Mouse (Mus musculus) lung, postnatal 0 days (tissue): ENCODE measurements around the gene Cep78.

Source experiments
- CTCF ChIP-seq: IDR thresholded peaks from 2 replicates; pipeline ENCODE4 v1.5.1; 2016; ENCODE audit warnings: antibody characterized with exemption, mild to moderate bottlenecking
- EP300 ChIP-seq: IDR thresholded peaks from 2 replicates; pipeline ENCODE4 v1.6.1; 2016; ENCODE audit warnings: antibody characterized with exemption, mild to moderate bottlenecking, control low read depth

DNA sequence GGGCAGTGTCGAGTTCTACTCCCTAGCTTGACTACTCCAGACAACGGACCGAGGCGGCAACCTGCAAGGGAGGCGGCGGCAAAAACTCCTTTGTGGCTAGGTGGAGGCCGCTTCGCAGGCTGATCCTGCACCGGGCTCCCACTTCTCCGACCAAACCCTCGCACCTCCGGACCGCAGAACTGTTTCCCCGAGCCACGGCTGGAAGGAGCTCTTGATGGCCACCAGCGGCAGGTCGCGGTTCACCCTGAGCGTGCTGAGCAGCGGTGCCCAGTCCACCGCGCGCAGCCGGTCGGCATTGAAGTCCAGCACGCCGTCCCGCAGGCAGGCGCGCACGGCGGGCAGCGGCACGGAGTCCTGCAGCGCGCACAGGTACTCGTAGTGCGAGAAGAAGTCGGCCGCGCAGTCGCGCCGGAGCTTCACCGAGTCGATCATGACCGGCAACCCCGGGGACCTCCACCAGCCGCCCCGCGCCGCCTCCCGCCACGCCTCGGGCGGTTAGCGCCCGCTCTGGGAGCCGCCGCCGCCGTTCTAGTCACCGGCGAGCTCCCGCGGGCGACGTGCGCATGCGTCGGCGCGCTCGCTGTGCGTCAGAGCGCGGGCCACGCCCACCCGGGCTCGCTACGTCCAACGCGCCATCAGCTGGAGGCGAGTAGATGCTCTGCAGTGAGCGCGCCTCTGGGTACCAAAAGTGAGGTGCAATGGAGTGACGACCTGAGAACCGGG lies at the start of gene Cep78:
- no peak for TF ChIP-seq EP300
- peak; percentile 39; the same call in 1 of the 2 replicates for TF ChIP-seq CTCF
